Mouse (Mus musculus) lung, adult 2 months (tissue): ENCODE measurements around the gene Fgf22.

Experiments used
- CTCF ChIP-seq: fragments of 200-500 bp; IDR thresholded peaks from 2 replicates; pipeline ENCODE4 v1.5.1; 2011; ENCODE audit warnings: mild to moderate bottlenecking, low read length, control low read depth; ENCODE audit not compliant: insufficient read depth
- POLR2A ChIP-seq: fragments of 200-500 bp; IDR thresholded peaks from 2 replicates; pipeline ENCODE4 v1.6.1; 2011; ENCODE audit warnings: low read depth, mild to moderate bottlenecking, control low read depth, low read length, borderline replicate concordance; ENCODE audit errors: extremely low read depth

DNA sequence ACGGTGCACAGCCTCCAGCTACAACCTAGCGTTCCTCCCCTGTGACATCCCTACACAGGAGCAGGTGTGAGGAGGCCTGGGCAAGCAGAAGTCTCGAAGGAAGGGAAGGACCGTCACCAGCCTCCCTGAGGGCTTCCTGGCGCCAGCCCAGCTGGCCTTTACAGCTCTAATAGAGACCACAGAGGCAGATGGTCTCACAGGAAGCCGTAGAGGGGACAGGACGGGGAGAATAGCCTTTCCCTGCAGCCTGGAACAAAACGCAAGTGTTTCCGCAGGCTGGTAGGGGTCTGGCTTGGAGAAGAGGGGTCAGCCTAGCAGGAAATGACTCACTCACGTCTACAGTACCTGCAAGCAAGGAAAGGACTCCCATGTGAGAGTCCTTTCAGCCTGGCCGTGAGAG is 53.0 kb downstream of the Fgf22 start:
- no peak for TF ChIP-seq POLR2A
- no peak for TF ChIP-seq CTCF
